ENCODE assay signal across 11 mouse cellular contexts in genomic region chr7:36714323-36714722, GRCm38 (mm10).
"Had no signal": no experiment of that assay in that cellular context is flagged by ENCODE, and none has a peak within 500 bp of the region (broad histone marks: within the 10 kb centered on the region; RNA-seq: fewer than 3 reads in every experiment).

No protein-coding gene starts in this region.

- H3K9ac ChIP-seq: liver, embryonic 14.5 days; midbrain, embryonic 15.5 days had no signal

- H3K4me2 ChIP-seq: midbrain, embryonic 11.5 days; midbrain, embryonic 15.5 days had no signal

- DNase-seq: kidney, adult 8-10 months; kidney, postnatal 10 days; kidney, postnatal 4 days; lung, adult 18-20 months; lung, postnatal 4 days; thymus, postnatal 4 days had no signal

- H3K4me3 ChIP-seq: layer of hippocampus, adult 2 months; midbrain, embryonic 15.5 days had no signal

- H3K36me3 ChIP-seq: midbrain, embryonic 15.5 days had no signal

- H3K27ac ChIP-seq: layer of hippocampus, adult 2 months; liver, embryonic 14.5 days; midbrain, embryonic 15.5 days; stomach, postnatal 0 days had no signal

- H3K27me3 ChIP-seq: midbrain, embryonic 15.5 days had no signal

- H3K9me3 ChIP-seq: midbrain, embryonic 15.5 days had no signal

- ATAC-seq: midbrain, embryonic 15.5 days had no signal
